Mouse (Mus musculus) G1E (cell line): Measurements from ENCODE around the gene Arpc3. TPM values are rescaled to one million over a fixed set of nuclear protein-coding genes. Genes with fewer than 3 reads are reported as not detected.

Source experiments
- ATAC-seq: 2 replicates; pipeline ENCODE4 v1.8.0; 2016; ENCODE audit warnings: mild to moderate bottlenecking; ENCODE audit not compliant: insufficient number of reproducible peaks, poor library complexity, low FRiP score, severe bottlenecking; ENCODE audit errors: extremely low read depth
- DNase-seq: peaks from one replicate; pipeline ENCODE4 v3.0.0; 2012; ENCODE audit warnings: low spot score
- H3K27me3 ChIP-seq: 2 replicates; pipeline ENCODE4 v1.6.1; 2012; ENCODE audit warnings: mild to moderate bottlenecking, low read length, inconsistent platforms; ENCODE audit not compliant: insufficient read depth
- H3K36me3 ChIP-seq: replicated peaks from 2 replicates; pipeline ENCODE3; 2012; ENCODE audit warnings: mild to moderate bottlenecking, inconsistent platforms
- H3K4me1 ChIP-seq: 2 replicates; pipeline ENCODE4 v1.6.1; 2012; ENCODE audit warnings: low read depth, low read length, inconsistent platforms, mixed read lengths; ENCODE audit not compliant: insufficient read depth
- H3K4me3 ChIP-seq: 2 replicates; pipeline ENCODE4 v1.5.1; 2012; ENCODE audit warnings: low read depth, mild to moderate bottlenecking, inconsistent platforms, low read length, moderate library complexity, mixed read lengths
- H3K9me3 ChIP-seq: replicated peaks from 2 replicates; pipeline ENCODE4 v1.6.1; 2012; ENCODE audit warnings: inconsistent platforms
- CTCF ChIP-seq: IDR thresholded peaks from 2 replicates; pipeline ENCODE4 v1.5.1; 2012; ENCODE audit warnings: low read depth, low read length, inconsistent platforms, mixed read lengths
- GATA1 ChIP-seq: IDR thresholded peaks from 2 replicates; pipeline ENCODE4 v1.6.1; 2012; ENCODE audit warnings: borderline replicate concordance, low read length, inconsistent platforms, mixed read lengths
- GATA2 ChIP-seq: IDR thresholded peaks from 2 replicates; pipeline ENCODE4 v1.6.1; 2012; ENCODE audit warnings: low read depth, low read length, inconsistent platforms, borderline replicate concordance
- POLR2AphosphoS5 ChIP-seq: IDR thresholded peaks from 2 replicates; pipeline ENCODE4 v1.6.1; 2012; ENCODE audit warnings: low read depth, low read length, inconsistent platforms; ENCODE audit not compliant: insufficient replicate concordance
- TAL1 ChIP-seq: conservative IDR thresholded peaks from 2 replicates; pipeline ENCODE4 v1.6.1; 2012; ENCODE audit warnings: low read depth, low read length, inconsistent platforms, mixed read lengths
- polyA plus RNA-seq: library from polyadenylated mRNA; stranded (reverse); fragments of >175 nt; gene quantifications from 2 replicates; pipeline ENCODE4 v1.2.3, GENCODE M21; 2012
- total RNA-seq, 2 experiments: library from RNA; stranded (forward) in 1 of 2; stranded (reverse) in 1 of 2; fragments of 200-1000 nt in 1 of 2; fragments of >200 nt in 1 of 2; fragmentation: Nextera tagmentation in 1 of 2; gene quantifications; 2 replicates each; pipeline ENCODE4 v1.2.3; 2014 to 2017

Arpc3 gene
- total and polyA plus RNA-seq, 3 experiments: 47.6 to 715 (median 112) TPM

GRCm38 (mm10) chr5:122430036-122430775 lies 38.5 kb downstream of the Arpc3 start:
- peaks cover 94% of the 10 kb centered on the region for H3K36me3 ChIP-seq
- H3K9me3 ChIP-seq: no peaks in the 10 kb centered on the region

GRCm38 (mm10) chr5:122431221-122431620 lies 39.5 kb downstream of the Arpc3 start:
- DNase-seq: no peak
- peaks cover 9% of the 10 kb centered on the region; the same call in 1 of the 2 replicates for H3K4me1 ChIP-seq

More at GRCm38 (mm10) chr5:122430036-122430775, 38.5 kb downstream of the Arpc3 start:
- TF ChIP-seq GATA1 (no peak), POLR2AphosphoS5 (no peak), GATA2 (no peak), CTCF (no peak), TAL1 (no peak)
- Histone ChIP-seq H3K27me3 (no peaks in the 10 kb centered on the region), H3K4me3 (no peak overlapping the region), H3K4me1 (peaks cover 9% of the 10 kb centered on the region; the same call in 1 of the 2 replicates)
- DNase-seq: no peak
- no peak for ATAC-seq

GRCm38 (mm10) chr5:122434541-122434940 lies 42.9 kb downstream of the Arpc3 start:
- Histone ChIP-seq H3K9me3 (no peaks in the 10 kb centered on the region), H3K27me3 (no peaks in the 10 kb centered on the region), H3K4me1 (peaks cover 9% of the 10 kb centered on the region; the same call in 1 of the 2 replicates), H3K4me3 (no peak overlapping the region), H3K36me3 (peaks cover 99% of the 10 kb centered on the region)
- TF ChIP-seq TAL1 (no peak), POLR2AphosphoS5 (no peak), CTCF (no peak), GATA2 (no peak), GATA1 (no peak)
- DNase-seq (no peak), ATAC-seq (no peak)

More at GRCm38 (mm10) chr5:122431221-122431620, 39.5 kb downstream of the Arpc3 start:
- TF ChIP-seq TAL1: no peak
- no peak for TF ChIP-seq POLR2AphosphoS5
- no peak for TF ChIP-seq GATA1
- TF ChIP-seq GATA2: no peak
- TF ChIP-seq CTCF: no peak
- H3K9me3 ChIP-seq: no peaks in the 10 kb centered on the region
- H3K27me3 ChIP-seq: no peaks in the 10 kb centered on the region
- no peak for ATAC-seq
- peaks cover 97% of the 10 kb centered on the region for H3K36me3 ChIP-seq
- no peak overlapping the region for H3K4me3 ChIP-seq

- no peaks in the 10 kb centered on the region for H3K27me3 ChIP-seq
- no peaks in the 10 kb centered on the region for H3K4me1 ChIP-seq
- DNase-seq (no peak), ATAC-seq (no peak)
- peaks cover 100% of the 10 kb centered on the region for H3K36me3 ChIP-seq
- H3K9me3 ChIP-seq: no peaks in the 10 kb centered on the region
- TF ChIP-seq TAL1 (no peak), CTCF (no peak)
- no peak overlapping the region for H3K4me3 ChIP-seq
Observed at GRCm38 (mm10) chr5:122439400-122440094, 47.9 kb downstream of the Arpc3 start.

- Histone ChIP-seq H3K27me3 (no peaks in the 10 kb centered on the region), H3K4me3 (no peak overlapping the region), H3K36me3 (peaks cover 100% of the 10 kb centered on the region), H3K9me3 (no peaks in the 10 kb centered on the region), H3K4me1 (0 out of 2 replicates have a peak, but pooled peaks cover under 1% of the 10 kb centered on the region)
- DNase-seq: no peak
- no peak for TF ChIP-seq CTCF
- TF ChIP-seq GATA2: no peak
- no peak for TF ChIP-seq GATA1
- TF ChIP-seq TAL1: no peak
- TF ChIP-seq POLR2AphosphoS5: no peak
- ATAC-seq: no peak
Observed at GRCm38 (mm10) chr5:122440095-122440630, 48.5 kb downstream of the Arpc3 start.

GRCm38 (mm10) chr5:122444492-122444891 lies 52.8 kb downstream of the Arpc3 start:
- no peak for TF ChIP-seq GATA1
- no peak for TF ChIP-seq POLR2AphosphoS5
- no peak for TF ChIP-seq GATA2
- TF ChIP-seq TAL1: no peak
- TF ChIP-seq CTCF: no peak
- Histone ChIP-seq H3K4me1 (peaks cover 3% of the 10 kb centered on the region; the same call in 1 of the 2 replicates), H3K27me3 (no peaks in the 10 kb centered on the region), H3K9me3 (no peaks in the 10 kb centered on the region), H3K4me3 (no peak overlapping the region), H3K36me3 (peaks cover 94% of the 10 kb centered on the region)
- ATAC-seq (no peak), DNase-seq (no peak)
